Mouse (Mus musculus) liver, adult (tissue): ENCODE measurements at regions not wholly inside any gene's neighbourhood (a gene's known extent, or its start where the extent isn't known, plus 50 kb on each side); places are given as distances from the start of the nearest gene placed in this dataset.

Experiments used
- GATA4 ChIP-seq: IDR thresholded peaks from 2 replicates; pipeline ENCODE4 v1.6.1; 2014; ENCODE audit warnings: mild to moderate bottlenecking, low read length; ENCODE audit not compliant: insufficient replicate concordance

DNA sequence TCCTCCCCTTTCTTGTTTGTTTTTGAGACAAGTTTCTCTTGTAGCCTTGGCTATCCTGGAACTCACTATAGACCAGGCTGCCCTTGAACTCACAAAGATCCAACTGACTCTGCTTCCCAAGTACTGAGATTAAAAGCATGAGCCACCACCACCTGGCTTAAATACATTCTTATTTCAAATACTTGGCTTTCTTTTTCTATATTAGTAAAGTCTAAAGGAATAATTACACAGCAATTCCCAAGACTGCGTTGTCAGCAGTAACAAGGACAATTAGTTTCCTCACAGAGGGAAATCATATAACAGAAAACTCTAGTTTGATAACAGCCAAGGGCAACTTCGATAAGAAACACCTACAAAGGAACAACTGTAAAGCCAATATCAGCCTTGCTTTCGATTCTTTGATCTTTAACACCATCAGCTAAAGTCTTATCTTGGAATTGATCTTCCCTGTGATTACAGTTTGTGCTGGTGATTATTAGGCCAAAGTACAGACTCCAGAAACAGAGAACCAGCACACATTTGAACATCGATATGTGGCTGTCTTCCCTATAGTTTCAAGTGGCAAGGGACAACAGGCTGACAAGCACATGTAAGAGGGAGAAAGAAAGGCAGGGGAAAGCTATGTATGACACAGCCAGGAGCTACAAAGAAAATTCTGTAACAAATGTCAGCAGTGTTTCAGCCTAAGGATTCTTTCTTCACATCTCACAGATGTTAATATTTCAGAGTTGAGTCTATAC is 76.0 kb upstream of the Malrd1 start:
- peak; percentile 31; the same call in 1 of the 2 replicates for TF ChIP-seq GATA4

DNA sequence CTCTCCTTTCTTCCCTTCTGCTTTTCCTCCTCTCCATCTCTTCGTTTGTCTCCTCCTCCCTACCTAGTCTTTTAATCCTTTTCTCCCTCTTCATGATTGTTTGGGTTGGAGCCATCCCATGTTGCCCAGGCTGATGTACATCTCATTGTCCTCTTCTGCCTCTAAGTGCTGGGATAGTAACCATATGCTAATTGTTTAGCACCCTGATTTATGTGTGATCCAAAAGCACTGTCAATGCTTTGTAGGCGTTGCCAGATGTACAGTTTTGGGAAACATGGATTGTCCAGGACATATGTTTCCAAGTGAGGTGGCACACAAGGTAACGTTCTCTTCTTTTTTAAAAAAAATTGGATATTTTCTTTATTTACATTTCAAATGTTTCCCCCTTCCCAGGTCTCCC is 74.5 kb upstream of the Malrd1 start:
- no peak for TF ChIP-seq GATA4

DNA sequence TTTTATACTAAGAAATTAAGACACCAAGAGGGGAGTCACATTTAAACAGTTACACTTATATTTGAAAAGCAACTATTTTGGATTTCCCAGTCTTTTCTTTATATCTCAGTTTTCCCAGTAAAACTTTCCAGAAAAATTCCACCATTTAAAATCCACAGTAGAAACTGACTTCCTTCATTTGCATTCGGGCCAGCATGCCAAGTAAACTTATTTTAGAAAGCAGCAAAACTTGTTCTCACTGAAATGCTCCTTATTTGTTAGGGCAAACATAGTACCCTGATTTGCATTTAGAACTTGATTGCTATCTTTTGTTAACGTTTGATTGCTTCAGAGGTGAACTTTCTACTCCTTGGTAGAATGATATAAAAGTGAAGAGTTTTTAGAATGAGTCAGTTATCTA is 56.9 kb upstream of the Malrd1 start:
- TF ChIP-seq GATA4, result no peak
